Mouse (Mus musculus) testis, adult 2 months (tissue): ENCODE results near the gene Pkd1l2. TPM values are rescaled to one million over a fixed set of nuclear protein-coding genes. Genes with fewer than 3 reads are reported as not detected.

ENCODE experiments used
- H3K27ac ChIP-seq: fragments of 200-500 bp; 2 replicates; pipeline ENCODE4 v1.5.1; 2012; ENCODE audit warnings: low read depth, low read length; ENCODE audit not compliant: control insufficient read depth, insufficient read depth
- H3K27me3 ChIP-seq: fragments of 200-500 bp; 2 replicates; pipeline ENCODE4 v1.6.1; 2012; ENCODE audit warnings: mild to moderate bottlenecking, low read length, moderate library complexity; ENCODE audit not compliant: control insufficient read depth, insufficient read depth
- H3K36me3 ChIP-seq: fragments of 200-500 bp; 2 replicates; pipeline ENCODE4 v1.6.1; 2012; ENCODE audit warnings: mild to moderate bottlenecking, low read length; ENCODE audit not compliant: control insufficient read depth, insufficient read depth
- H3K4me1 ChIP-seq: fragments of 200-500 bp; 2 replicates; pipeline ENCODE4 v1.6.1; 2012; ENCODE audit warnings: low read length; ENCODE audit not compliant: control insufficient read depth, insufficient read depth
- H3K4me3 ChIP-seq: fragments of 200-500 bp; 2 replicates; pipeline ENCODE4 v1.5.1; 2012; ENCODE audit warnings: low read depth, mild to moderate bottlenecking, low read length, moderate library complexity, mixed read lengths; ENCODE audit not compliant: control insufficient read depth
- CTCF ChIP-seq: fragments of 200-500 bp; IDR thresholded peaks from 2 replicates; pipeline ENCODE4 v1.5.1; 2012; ENCODE audit warnings: low read depth, mild to moderate bottlenecking, inconsistent platforms, low read length, moderate library complexity; ENCODE audit not compliant: control insufficient read depth, insufficient read depth, insufficient replicate concordance
- POLR2A ChIP-seq: fragments of 200-500 bp; IDR thresholded peaks from 2 replicates; pipeline ENCODE4 v1.6.1; 2012; ENCODE audit warnings: low read depth, mild to moderate bottlenecking, inconsistent platforms, low read length, moderate library complexity; ENCODE audit not compliant: control insufficient read depth
- polyA plus RNA-seq: library from polyadenylated mRNA; depleted of rRNA; stranded (reverse); fragments of >200 nt; gene quantifications from 2 replicates; pipeline ENCODE4 v1.2.3, GENCODE M21; 2012

The Pkd1l2 gene
- polyA plus RNA-seq, 1 experiment: 3.1 TPM

DNA sequence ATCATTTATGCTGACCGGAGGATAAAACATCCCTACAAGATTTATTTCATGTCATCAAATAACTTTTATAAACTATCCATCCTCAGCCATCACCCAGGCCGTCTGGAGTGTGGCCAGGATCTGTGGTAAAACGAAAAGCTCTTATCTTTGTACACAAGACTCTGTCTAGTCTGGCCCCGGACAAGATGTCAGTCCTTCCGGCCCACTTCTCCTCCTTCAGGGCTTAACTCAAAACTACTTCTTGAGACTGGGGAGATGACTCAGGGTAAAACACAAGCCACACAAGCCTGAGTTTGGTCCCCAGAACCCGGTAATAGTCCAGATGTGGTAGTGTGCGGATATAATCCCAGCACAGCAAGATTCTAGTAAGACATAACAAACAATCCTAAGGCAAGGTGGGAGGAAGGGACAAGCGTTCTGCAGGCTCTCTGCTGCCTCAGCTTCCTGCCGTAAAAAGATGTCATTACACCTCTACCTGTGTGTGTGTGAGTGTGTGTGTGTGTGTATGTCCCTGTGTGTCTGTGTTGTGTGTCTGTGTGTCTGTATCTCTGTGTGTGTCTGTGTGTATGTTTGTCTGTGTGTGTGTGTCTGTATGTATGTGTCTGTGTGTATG, 804 bp upstream of the Pkd1l2 start:
- Histone ChIP-seq H3K4me3 (no peak overlapping the region), H3K4me1 (no peaks in the 10 kb centered on the region), H3K27ac (no peak overlapping the region), H3K36me3 (no peaks in the 10 kb centered on the region), H3K27me3 (no peaks in the 10 kb centered on the region)
- TF ChIP-seq POLR2A: no peak
- TF ChIP-seq CTCF: no peak

DNA sequence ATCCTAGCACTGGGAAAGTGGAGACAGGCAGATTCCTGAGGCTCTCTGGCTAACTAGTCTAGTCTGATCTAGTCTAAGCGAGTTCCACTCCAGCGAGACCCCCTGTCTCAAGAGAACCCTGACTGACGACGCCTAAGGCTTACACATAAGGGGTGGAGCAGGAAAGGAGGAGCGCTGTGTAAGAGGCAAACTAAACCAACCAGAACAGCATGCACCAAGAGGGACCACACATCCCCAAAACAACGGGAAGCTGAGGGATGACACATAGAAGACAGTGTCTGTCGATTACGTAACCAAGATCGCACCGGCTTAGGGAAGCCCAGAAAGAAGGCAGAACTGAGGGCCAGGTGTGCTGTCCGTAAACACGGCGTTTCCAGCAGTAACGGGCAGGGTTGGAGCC, 2.6 kb downstream of the Pkd1l2 start:
- Histone ChIP-seq H3K27ac (no peak overlapping the region), H3K27me3 (no peaks in the 10 kb centered on the region), H3K36me3 (no peaks in the 10 kb centered on the region), H3K4me3 (no peak overlapping the region), H3K4me1 (no peaks in the 10 kb centered on the region)
- no peak for TF ChIP-seq CTCF
- no peak for TF ChIP-seq POLR2A

DNA sequence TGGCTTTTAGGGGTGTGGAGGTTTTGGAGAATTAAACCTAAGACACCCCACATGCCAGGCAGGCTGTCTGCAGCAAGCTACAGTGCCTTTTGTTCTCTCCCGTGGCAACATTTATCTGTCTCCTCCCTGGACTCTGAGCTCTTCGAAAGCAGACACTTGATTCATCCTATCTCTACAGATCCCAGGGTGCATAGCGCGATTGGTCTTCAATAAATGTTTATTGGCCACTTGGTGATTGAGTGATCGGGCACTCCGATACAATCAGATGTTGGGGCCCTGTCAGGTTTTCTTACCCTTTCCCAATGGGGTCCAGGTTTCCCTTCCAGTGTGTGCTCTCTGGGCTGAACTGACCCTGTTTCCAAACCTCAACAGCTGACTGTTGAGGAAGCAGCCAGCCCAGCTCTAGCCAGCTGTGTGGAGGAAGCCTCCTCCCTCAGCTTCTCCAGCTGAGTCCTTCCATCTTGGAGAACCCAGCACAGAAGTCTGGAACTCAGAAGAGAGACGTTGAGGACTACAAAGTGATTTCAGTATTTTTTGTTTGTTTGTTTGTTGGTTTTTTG, 3.8 kb downstream of the Pkd1l2 start:
- H3K27me3 ChIP-seq: no peaks in the 10 kb centered on the region
- no peaks in the 10 kb centered on the region for H3K36me3 ChIP-seq
- H3K27ac ChIP-seq: no peak overlapping the region
- no peak for TF ChIP-seq POLR2A
- H3K4me1 ChIP-seq: no peaks in the 10 kb centered on the region
- H3K4me3 ChIP-seq: no peak overlapping the region

DNA sequence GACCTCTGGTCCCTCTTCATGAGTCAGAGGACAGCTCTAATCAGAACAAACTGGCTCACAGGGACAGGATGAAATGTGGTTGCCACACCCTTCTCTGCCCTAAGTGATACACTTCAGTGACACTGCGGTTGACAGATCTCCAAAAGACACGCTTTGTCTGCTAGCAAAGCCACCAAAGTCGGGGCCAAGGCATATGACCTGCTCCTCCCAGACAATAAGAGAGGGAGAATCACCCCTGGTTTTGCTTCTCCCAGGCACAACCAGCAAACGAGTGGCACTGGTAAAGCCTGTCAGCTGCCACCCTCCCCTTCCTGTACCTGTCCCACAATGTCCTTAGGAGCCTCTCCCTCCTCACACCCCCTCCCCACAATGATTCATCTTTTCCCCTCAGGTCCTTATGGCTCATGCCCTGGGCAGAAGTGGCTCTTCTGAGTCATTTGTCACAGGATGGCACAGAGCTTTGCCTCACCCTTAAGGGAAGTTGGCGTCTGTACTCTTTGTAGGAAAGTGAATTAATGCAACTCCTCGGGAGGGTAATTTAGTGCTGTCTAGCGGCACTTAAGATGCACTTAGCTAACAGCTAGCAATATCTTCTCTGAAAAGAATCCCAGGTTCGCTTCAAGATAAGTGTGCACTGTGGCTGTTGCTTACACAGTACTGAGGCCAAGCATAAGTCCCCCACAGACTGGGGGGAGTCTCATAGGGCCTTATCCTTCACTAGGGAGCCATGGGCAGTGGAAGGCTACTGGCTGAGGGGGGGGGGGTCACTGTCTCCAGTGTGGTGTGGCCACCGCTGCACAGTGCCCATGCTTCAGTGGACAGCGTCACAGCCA, 7.7 kb downstream of the Pkd1l2 start:
- Histone ChIP-seq H3K36me3 (no peaks in the 10 kb centered on the region), H3K27me3 (no peaks in the 10 kb centered on the region), H3K4me1 (no peaks in the 10 kb centered on the region), H3K27ac (no peak overlapping the region), H3K4me3 (no peak overlapping the region)
- no peak for TF ChIP-seq POLR2A
- no peak for TF ChIP-seq CTCF

DNA sequence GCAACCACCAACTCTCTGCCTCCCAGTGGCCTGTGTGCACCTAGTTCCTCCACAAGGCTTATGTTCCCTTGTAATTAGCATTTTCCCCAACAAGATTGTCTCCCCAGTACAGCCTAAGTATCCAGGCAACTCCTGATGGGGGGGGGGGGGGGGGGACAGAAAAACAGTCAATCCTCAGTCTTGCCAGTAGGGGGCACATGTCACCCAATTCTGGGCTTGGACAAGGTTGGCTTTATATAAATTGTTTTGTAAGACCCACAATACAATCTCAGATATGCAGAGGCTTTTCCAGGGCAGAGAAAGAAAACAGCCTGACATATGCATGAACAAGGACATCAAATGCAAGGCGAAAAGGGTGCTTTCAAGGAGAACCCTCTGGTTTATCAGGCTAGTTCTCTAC, 12.5 kb downstream of the Pkd1l2 start:
- Histone ChIP-seq H3K4me3 (no peak overlapping the region), H3K4me1 (peaks cover 10% of the 10 kb centered on the region), H3K27me3 (no peaks in the 10 kb centered on the region), H3K36me3 (no peaks in the 10 kb centered on the region), H3K27ac (no peak overlapping the region)
- TF ChIP-seq CTCF (no peak), POLR2A (no peak)

DNA sequence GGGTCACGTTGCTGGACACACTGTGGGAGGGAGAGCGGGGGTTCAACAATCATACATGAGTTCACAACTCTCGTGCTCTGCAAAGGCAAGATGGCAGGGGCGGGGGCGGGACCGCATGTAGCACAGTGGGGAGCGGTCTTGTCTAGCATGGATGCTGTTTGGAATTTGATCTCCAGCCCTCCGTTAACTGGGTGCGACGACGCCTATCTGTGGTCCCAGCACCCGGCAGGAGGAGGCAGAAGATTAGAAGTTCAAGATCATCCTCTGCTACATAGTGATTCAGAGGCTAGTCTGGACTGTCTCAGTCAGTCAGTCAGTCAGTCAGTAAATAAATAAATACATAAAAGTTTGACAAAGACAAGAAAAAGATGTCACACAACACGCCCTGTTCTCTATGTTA, 14.0 kb downstream of the Pkd1l2 start:
- Histone ChIP-seq H3K4me1 (peaks cover 10% of the 10 kb centered on the region), H3K4me3 (no peak overlapping the region), H3K27me3 (no peaks in the 10 kb centered on the region), H3K36me3 (no peaks in the 10 kb centered on the region), H3K27ac (no peak overlapping the region)
- TF ChIP-seq CTCF: no peak

DNA sequence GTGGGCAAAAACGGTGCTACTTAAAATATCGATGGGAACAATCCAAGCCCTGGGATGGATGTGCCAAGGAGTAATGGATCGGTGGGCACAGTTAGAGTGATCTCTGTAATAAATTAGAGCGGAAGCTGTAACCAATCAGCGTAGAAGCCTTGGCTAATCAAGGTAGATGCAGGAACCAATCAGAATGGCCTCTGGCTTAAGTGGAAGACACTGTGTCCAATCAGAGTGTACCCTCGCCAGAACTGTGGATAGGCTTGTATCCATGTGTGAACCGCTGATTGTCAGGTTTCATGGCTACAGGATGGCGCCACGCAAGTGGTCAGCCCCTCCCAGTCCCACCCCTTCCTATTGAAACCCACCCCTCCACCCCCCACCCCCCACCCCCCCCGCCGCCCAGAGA, 14.9 kb downstream of the Pkd1l2 start:
- Histone ChIP-seq H3K4me1 (peaks cover 10% of the 10 kb centered on the region), H3K4me3 (no peak overlapping the region), H3K27ac (no peak overlapping the region), H3K36me3 (no peaks in the 10 kb centered on the region), H3K27me3 (no peaks in the 10 kb centered on the region)
- TF ChIP-seq CTCF (no peak), POLR2A (no peak)
